Mouse (Mus musculus) kidney, postnatal 0 days (tissue): Measurements from ENCODE around the gene Flt3. TPM values are rescaled to one million over a fixed set of nuclear protein-coding genes. Genes with fewer than 3 reads are reported as not detected.
A peak's percentile ranks its signal among the peaks of the same experiment; 100 is the strongest.

Source experiments
- ATAC-seq: fragments of 200-750 bp; cut with Nextera tagmentation; replicated peaks from 2 replicates; pipeline ENCODE4 v1.8.0; 2017; ENCODE audit warnings: low read depth, moderate number of reproducible peaks, moderate TSS enrichment, moderate library complexity; ENCODE audit not compliant: low FRiP score
- DNase-seq: peaks from one replicate; pipeline ENCODE4 v3.0.0-alpha.2; 2016; ENCODE audit warnings: low spot score
- H3K27ac ChIP-seq: fragments of 300-500 bp; sonication (generic); 2 replicates; pipeline ENCODE4 v1.5.1; 2014; ENCODE audit warnings: mild to moderate bottlenecking
- H3K27me3 ChIP-seq: fragments of 300-500 bp; sonication (generic); 2 replicates; pipeline ENCODE4 v1.6.1; 2014; ENCODE audit warnings: low read length, mixed read lengths; ENCODE audit not compliant: insufficient read depth
- H3K36me3 ChIP-seq: fragments of 300-500 bp; sonication (generic); 2 replicates; pipeline ENCODE4 v1.6.1; 2014; ENCODE audit warnings: low read length, mixed read lengths; ENCODE audit not compliant: insufficient read depth
- H3K4me1 ChIP-seq: fragments of 300-500 bp; sonication (generic); replicated peaks from 2 replicates; pipeline ENCODE4 v1.6.1; 2014; ENCODE audit warnings: antibody characterized with exemption, low read length, mixed read lengths; ENCODE audit not compliant: insufficient read depth
- H3K4me2 ChIP-seq: fragments of 300-500 bp; sonication (generic); 2 replicates; pipeline ENCODE4 v1.6.1; 2014; ENCODE audit warnings: mild to moderate bottlenecking, low read length, moderate library complexity, mixed read lengths
- H3K4me3 ChIP-seq: fragments of 300-500 bp; sonication (generic); replicated peaks from 2 replicates; pipeline ENCODE4 v1.5.1; 2014; ENCODE audit warnings: low read depth, low read length
- H3K9ac ChIP-seq: fragments of 300-500 bp; sonication (generic); 2 replicates; pipeline ENCODE4 v1.6.1; 2014; ENCODE audit warnings: low read depth, low read length
- H3K9me3 ChIP-seq: fragments of 300-500 bp; sonication (generic); replicated peaks from 2 replicates; pipeline ENCODE4 v1.6.1; 2016; ENCODE audit warnings: low read length, inconsistent platforms, mixed read lengths
- CTCF ChIP-seq: IDR thresholded peaks from 2 replicates; pipeline ENCODE4 v1.5.1; 2016; ENCODE audit warnings: antibody characterized with exemption, low read depth, mild to moderate bottlenecking, moderate library complexity
- WGBS: fragments of 180-500 bp; shearing (Covaris S2); extraction: QIAGEN DNeasy Blood & Tissue Kit; methylation state at CpG from one replicate; pipeline ENCODE4 v1.1.7; 2014; 5-methylcytosine and 5-hydroxymethylcytosine counted together
- polyA plus RNA-seq: library from polyadenylated mRNA; unstranded; fragments of >200 nt; fragmentation: Nextera tagmentation; extraction: Ambion mirVana; gene quantifications from 2 replicates; pipeline ENCODE4 v1.2.1, GENCODE M21; 2015

Gene Flt3
- polyA plus RNA-seq = 0.06 and 0.08 TPM in 2 replicates

DNA sequence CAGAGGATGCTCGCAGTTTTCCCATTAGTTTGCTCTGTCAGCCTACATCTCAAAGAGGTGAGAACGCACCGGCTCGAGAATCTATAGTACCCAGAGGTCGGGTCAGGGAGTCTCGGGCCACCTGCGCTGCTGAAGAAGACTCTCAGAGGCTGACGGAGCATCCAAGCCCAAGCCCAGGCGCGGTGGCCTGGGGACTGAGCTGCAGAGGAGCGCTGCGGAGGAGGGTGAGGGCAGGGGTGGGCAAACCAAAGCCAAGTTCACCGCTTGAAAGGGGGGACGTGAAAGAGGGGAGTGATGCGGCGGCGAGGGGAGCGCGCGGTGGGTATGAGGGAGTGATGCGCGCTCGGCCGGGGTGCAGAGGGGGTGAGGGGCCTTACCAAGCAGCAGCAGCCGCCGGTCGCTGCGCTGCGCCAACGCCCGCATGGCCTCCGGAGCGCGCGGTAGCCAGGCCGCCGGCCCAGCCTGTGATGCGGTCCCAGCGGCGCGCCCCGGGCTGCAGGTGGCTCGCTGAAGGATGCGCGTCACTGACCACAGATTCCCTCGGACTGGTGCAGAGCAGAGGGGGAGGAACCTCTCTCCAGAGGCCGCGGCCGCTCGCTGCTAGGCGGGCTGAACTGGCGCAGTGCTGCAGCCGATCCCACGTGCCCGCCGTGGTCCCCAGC lies at the start of gene Flt3:
Gene Flt3, minus strand, starts transcription at position 647 of the 662 bp plus-strand sequence.
- no peaks in the 10 kb centered on the region for H3K36me3 ChIP-seq
- TF ChIP-seq CTCF = no peak
- H3K4me3 ChIP-seq = peak within 1 kb of the TSS; percentile 33
- DNase-seq (peak; percentile 60), ATAC-seq (peak; percentile 87)
- peak within 1 kb of the TSS; percentile 65 for H3K4me2 ChIP-seq
- H3K4me1 ChIP-seq = peaks cover 10% of the 10 kb centered on the region; the same call in 1 of the 2 replicates
- H3K9ac ChIP-seq = 0 out of 2 replicates have a peak within 1 kb of the TSS, but pooled peaks have one; percentile 2
- H3K27ac ChIP-seq = no peak within 1 kb of the TSS
- peaks cover 37% of the 10 kb centered on the region for H3K27me3 ChIP-seq
- H3K9me3 ChIP-seq = no peaks in the 10 kb centered on the region
- WGBS = under 1% methylated on average over 56 of the region's 56 CpGs

GRCm38 (mm10) chr5:147448933-147449332 lies 48.6 kb upstream of the Flt3 start:
- no peak for TF ChIP-seq CTCF
- peak; percentile 49; the same call in 1 of the 2 replicates for ATAC-seq
- DNase-seq = peak; percentile 51
- 41% methylated on average over 4 of the region's 4 CpGs for WGBS
- Histone ChIP-seq H3K4me3 (no peak overlapping the region), H3K4me2 (no peak overlapping the region), H3K27ac (peak overlapping the region; percentile 54), H3K27me3 (no peaks in the 10 kb centered on the region), H3K9ac (no peak overlapping the region), H3K36me3 (0 out of 2 replicates have a peak, but pooled peaks cover 7% of the 10 kb centered on the region), H3K9me3 (no peaks in the 10 kb centered on the region), H3K4me1 (peaks cover 21% of the 10 kb centered on the region)

DNA sequence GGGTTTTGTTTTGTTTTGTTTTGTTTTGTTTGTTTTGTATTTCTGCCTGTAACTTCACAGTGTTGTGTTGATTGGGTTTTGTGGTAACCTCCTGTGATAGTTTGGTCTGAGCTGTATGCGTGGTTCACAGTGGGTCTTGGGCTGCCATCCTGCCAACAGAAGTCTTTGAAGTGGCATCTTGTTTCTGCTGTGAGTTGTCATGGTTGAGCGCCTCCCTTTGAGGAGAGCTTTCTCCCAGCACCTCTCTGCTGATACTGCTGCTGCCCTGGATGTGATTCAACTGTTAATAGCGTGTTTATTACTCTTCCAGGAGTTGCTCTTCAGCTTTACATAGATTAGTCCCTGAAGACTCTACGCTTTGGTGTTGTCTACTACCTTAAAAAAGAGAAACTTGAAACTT lies 48.2 kb upstream of the Flt3 start:
- Histone ChIP-seq H3K9me3 (no peaks in the 10 kb centered on the region), H3K27ac (peak overlapping the region; percentile 54), H3K4me2 (no peak overlapping the region), H3K4me1 (peaks cover 21% of the 10 kb centered on the region), H3K4me3 (no peak overlapping the region), H3K36me3 (0 out of 2 replicates have a peak, but pooled peaks cover 7% of the 10 kb centered on the region), H3K9ac (no peak overlapping the region), H3K27me3 (no peaks in the 10 kb centered on the region)
- no peak for TF ChIP-seq CTCF
- DNase-seq = peak; percentile 56
- ATAC-seq = peak; percentile 54; the same call in 1 of the 2 replicates
- WGBS = 33% methylated on average over 4 of the region's 4 CpGs

DNA sequence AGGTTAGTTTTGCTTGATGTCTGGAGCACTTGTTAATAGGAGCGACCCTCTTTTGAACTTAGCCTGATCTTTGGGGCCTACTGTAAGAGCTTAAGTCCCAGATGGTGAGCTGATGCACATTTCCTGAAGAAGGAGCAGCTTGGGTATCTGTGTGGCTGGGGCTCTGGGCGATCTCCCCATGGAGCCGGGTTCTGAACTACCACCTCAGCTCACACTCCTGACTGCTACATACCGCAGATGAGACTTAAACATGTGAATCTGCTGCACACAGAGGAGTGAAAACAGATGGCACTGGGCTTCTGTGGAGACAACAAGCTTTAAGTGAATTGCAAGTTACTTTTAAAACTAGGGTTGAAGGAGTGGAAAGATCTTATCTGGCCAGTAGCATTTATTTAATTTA lies 45.0 kb upstream of the Flt3 start:
- H3K4me2 ChIP-seq = no peak overlapping the region
- 72% methylated on average over 4 of the region's 4 CpGs for WGBS
- H3K4me3 ChIP-seq = no peak overlapping the region
- no peaks in the 10 kb centered on the region for H3K9me3 ChIP-seq
- H3K4me1 ChIP-seq = peaks cover 21% of the 10 kb centered on the region
- DNase-seq = no peak
- no peak for ATAC-seq
- H3K36me3 ChIP-seq = no peaks in the 10 kb centered on the region
- H3K27me3 ChIP-seq = no peaks in the 10 kb centered on the region
- TF ChIP-seq CTCF = no peak
- H3K27ac ChIP-seq = no peak overlapping the region
- no peak overlapping the region for H3K9ac ChIP-seq

DNA sequence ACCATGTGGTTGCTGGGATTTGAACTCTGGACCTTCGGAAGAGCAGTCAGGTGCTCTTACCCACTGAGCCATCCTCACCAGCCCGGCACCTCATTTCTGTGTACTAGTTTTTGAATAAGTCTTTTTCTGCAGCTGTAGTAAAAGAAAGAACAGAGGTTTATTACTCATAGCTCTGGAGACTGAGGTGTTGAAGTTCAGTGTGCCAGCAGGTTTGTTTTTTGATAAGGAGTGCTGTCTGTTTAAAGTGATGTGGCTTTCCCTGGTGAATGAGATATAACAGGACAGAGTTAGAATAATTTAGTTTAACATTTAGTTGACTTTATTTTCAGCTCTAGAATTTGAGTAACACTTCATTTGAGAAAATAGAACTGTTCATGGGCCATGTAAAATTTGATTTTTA lies 44.5 kb upstream of the Flt3 start:
- Histone ChIP-seq H3K9ac (no peak overlapping the region), H3K27ac (no peak overlapping the region), H3K4me3 (no peak overlapping the region), H3K36me3 (no peaks in the 10 kb centered on the region), H3K4me1 (peaks cover 21% of the 10 kb centered on the region), H3K4me2 (no peak overlapping the region), H3K9me3 (no peaks in the 10 kb centered on the region), H3K27me3 (no peaks in the 10 kb centered on the region)
- 89% methylated on average over 2 of the region's 2 CpGs for WGBS
- TF ChIP-seq CTCF = no peak
- ATAC-seq (no peak), DNase-seq (no peak)

GRCm38 (mm10) chr5:147444298-147444697 lies 44.0 kb upstream of the Flt3 start:
- ATAC-seq (no peak), DNase-seq (no peak)
- H3K4me3 ChIP-seq = no peak overlapping the region
- H3K4me2 ChIP-seq = no peak overlapping the region
- H3K9ac ChIP-seq = no peak overlapping the region
- H3K27ac ChIP-seq = no peak overlapping the region
- H3K36me3 ChIP-seq = no peaks in the 10 kb centered on the region
- no peaks in the 10 kb centered on the region for H3K27me3 ChIP-seq
- no peaks in the 10 kb centered on the region for H3K9me3 ChIP-seq
- TF ChIP-seq CTCF = no peak
- peaks cover 21% of the 10 kb centered on the region for H3K4me1 ChIP-seq
- WGBS = 91% methylated on average over 6 of the region's 6 CpGs
